Mouse (Mus musculus) frontal cortex, postnatal 25 days (tissue): Measurements from ENCODE around the gene Slx4ip.

Experiments
- DNase-seq, 2 experiments: peaks; one replicate each; pipeline ENCODE4 v3.0.0; 2022; ENCODE audit warnings: low spot score in 2 of 2

The Slx4ip gene

GRCm38 (mm10) chr2:137101074-137101473, 210.1 kb downstream of the Slx4ip start:
- DNase-seq: no peak

GRCm38 (mm10) chr2:137107203-137107602, 216.2 kb downstream of the Slx4ip start:
- no peak for DNase-seq

- DNase-seq: no peak
These were observed 216.9 kb downstream of the Slx4ip start for GRCm38 (mm10) chr2:137107946-137108345.

- no peak for DNase-seq
These were observed 218.5 kb downstream of the Slx4ip start for GRCm38 (mm10) chr2:137109321-137110213.

GRCm38 (mm10) chr2:137110214-137110898, 219.3 kb downstream of the Slx4ip start:
- no peak for DNase-seq

- DNase-seq: no peak
These were observed 222.5 kb downstream of the Slx4ip start for GRCm38 (mm10) chr2:137113288-137114061.

- DNase-seq: peak; percentile 36 to 44
These were observed 223.5 kb downstream of the Slx4ip start for GRCm38 (mm10) chr2:137114248-137115096.

GRCm38 (mm10) chr2:137115241-137116024, 224.4 kb downstream of the Slx4ip start:
- no peak for DNase-seq

- DNase-seq: peak; percentile 20 to 25
These were observed 225.1 kb downstream of the Slx4ip start, which contains the start of gene Jag1 for GRCm38 (mm10) chr2:137116025-137116674. Gene Jag1 (minus strand): TSS chr2:137116644.

GRCm38 (mm10) chr2:137116675-137117320, 225.8 kb downstream of the Slx4ip start:
- DNase-seq: peak; percentile 43 to 48

GRCm38 (mm10) chr2:137117321-137117690, 226.3 kb downstream of the Slx4ip start:
- DNase-seq: peak; percentile 39 to 48
